Mouse (Mus musculus) macrophage (primary cell): ENCODE results near the gene Timm8a1. TPM values are rescaled to one million over a fixed set of nuclear protein-coding genes. Genes with fewer than 3 reads are reported as not detected.
A peak's percentile ranks its signal among the peaks of the same experiment; 100 is the strongest.
"Not testable (repeated sequence)": the region's sequence is repeated elsewhere in the genome, so short reads cannot be mapped to it uniquely, and the experiment has no call there.

Experiments
- H3K27ac ChIP-seq: fragments of 350-480 bp; formaldehyde crosslinking; 2 replicates; pipeline ENCODE4 v1.9.0; 2021
- H3K36me3 ChIP-seq: fragments of 350-480 bp; formaldehyde crosslinking; 2 replicates; pipeline ENCODE4 v1.9.0; 2021; ENCODE audit errors: inconsistent target
- H3K4me3 ChIP-seq: fragments of 350-480 bp; formaldehyde crosslinking; 2 replicates; pipeline ENCODE4 v1.9.0; 2021; ENCODE audit errors: inconsistent target
- H3K79me2 ChIP-seq: fragments of 350-480 bp; formaldehyde crosslinking; 2 replicates; pipeline ENCODE4 v1.9.0; 2021; ENCODE audit errors: inconsistent target
- WGBS: methylation state at CpG from one replicate; pipeline ENCODE4 v1.1.7; 2026; ENCODE audit warnings: inconsistent platforms; ENCODE audit not compliant: missing documents; 5-methylcytosine and 5-hydroxymethylcytosine counted together
- polyA plus RNA-seq: library from polyadenylated mRNA; stranded (reverse); fragments of 250-400 nt; gene quantifications from 3 replicates; pipeline ENCODE4 v1.2.4, GENCODE M21; 2018; ENCODE audit warnings: inconsistent platforms

Timm8a1 gene
- polyA plus RNA-seq, 1 experiment from 2014 or later, result 13.0 TPM

GRCm38 (mm10) chrX:134554425-134554824, 12.8 kb upstream of the Timm8a1 start:
- Histone ChIP-seq H3K4me3 (no peak overlapping the region), H3K27ac (no peak overlapping the region), H3K36me3 (peaks cover 4% of the 10 kb centered on the region; the same call in 1 of the 2 replicates), H3K79me2 (no peaks in the 10 kb centered on the region)
- 49% methylated on average over 6 of the region's 6 CpGs for WGBS

GRCm38 (mm10) chrX:134553326-134553725, 11.7 kb upstream of the Timm8a1 start:
- peaks cover 7% of the 10 kb centered on the region; the same call in 1 of the 2 replicates for H3K36me3 ChIP-seq
- 94% methylated on average over 2 of the region's 4 CpGs for WGBS
- H3K4me3 ChIP-seq, result no peak overlapping the region

GRCm38 (mm10) chrX:134550903-134551302, 9.2 kb upstream of the Timm8a1 start:
- WGBS, result 33% methylated on average over 5 of the region's 5 CpGs
- Histone ChIP-seq H3K36me3 (peaks cover 7% of the 10 kb centered on the region; the same call in 1 of the 2 replicates), H3K4me3 (no peak overlapping the region), H3K79me2 (no peaks in the 10 kb centered on the region), H3K27ac (no peak overlapping the region)

More at GRCm38 (mm10) chrX:134553326-134553725, 11.7 kb upstream of the Timm8a1 start:
- H3K27ac ChIP-seq, result no peak overlapping the region
- H3K79me2 ChIP-seq, result no peaks in the 10 kb centered on the region

- 97% methylated on average over 4 of the region's 4 CpGs for WGBS
- H3K4me3 ChIP-seq, result no peak overlapping the region
- no peak overlapping the region for H3K27ac ChIP-seq
- peaks cover 7% of the 10 kb centered on the region; the same call in 1 of the 2 replicates for H3K36me3 ChIP-seq
- H3K79me2 ChIP-seq, result no peaks in the 10 kb centered on the region
Measured at GRCm38 (mm10) chrX:134547330-134547729, 5.7 kb upstream of the Timm8a1 start.

GRCm38 (mm10) chrX:134541955-134542308, 267 bp upstream of the Timm8a1 start:
- WGBS, result 37% methylated on average over 6 of the region's 6 CpGs
- Histone ChIP-seq H3K36me3 (no peaks in the 10 kb centered on the region), H3K79me2 (peaks cover 20% of the 10 kb centered on the region; the same call in 1 of the 2 replicates), H3K4me3 (peak overlapping the region; percentile 11; the same call in 1 of the 2 replicates), H3K27ac (peak overlapping the region; percentile 31; the same call in 1 of the 2 replicates)

GRCm38 (mm10) chrX:134540414-134541135, 1.1 kb downstream of the Timm8a1 start:
- H3K79me2 ChIP-seq, result peaks cover 20% of the 10 kb centered on the region; the same call in 1 of the 2 replicates
- 34% methylated on average over 9 of the region's 12 CpGs for WGBS
- H3K36me3 ChIP-seq, result no peaks in the 10 kb centered on the region
- peak overlapping the region; percentile 63 for H3K4me3 ChIP-seq
- H3K27ac ChIP-seq, result peak overlapping the region; percentile 45

GRCm38 (mm10) chrX:134539795-134540194, 1.9 kb downstream of the Timm8a1 start:
- Histone ChIP-seq H3K79me2 (peaks cover 20% of the 10 kb centered on the region; the same call in 1 of the 2 replicates), H3K4me3 (peak overlapping the region; percentile 63; the same call in 1 of the 2 replicates)
- not testable (repeated sequence) for H3K27ac ChIP-seq, H3K36me3 ChIP-seq
- WGBS, result 56% methylated on average over 10 of the region's 10 CpGs

GRCm38 (mm10) chrX:134533346-134533745, 8.3 kb downstream of the Timm8a1 start:
- H3K27ac ChIP-seq, result no peak overlapping the region
- WGBS, result 76% methylated on average over 2 of the region's 2 CpGs
- no peaks in the 10 kb centered on the region for H3K36me3 ChIP-seq
- no peak overlapping the region for H3K4me3 ChIP-seq
- no peaks in the 10 kb centered on the region for H3K79me2 ChIP-seq

- Histone ChIP-seq H3K36me3 (no peaks in the 10 kb centered on the region), H3K4me3 (no peak overlapping the region), H3K27ac (no peak overlapping the region), H3K79me2 (no peaks in the 10 kb centered on the region)
- WGBS, result 83% methylated on average over 4 of the region's 4 CpGs
Measured at GRCm38 (mm10) chrX:134525260-134525659, 16.4 kb downstream of the Timm8a1 start.

- 65% methylated on average over 4 of the region's 4 CpGs for WGBS
- H3K79me2 ChIP-seq, result no peaks in the 10 kb centered on the region
- H3K36me3 ChIP-seq, result no peaks in the 10 kb centered on the region
- no peak overlapping the region for H3K4me3 ChIP-seq
- H3K27ac ChIP-seq, result no peak overlapping the region
Measured at GRCm38 (mm10) chrX:134523772-134524171, 17.9 kb downstream of the Timm8a1 start.

- no peaks in the 10 kb centered on the region for H3K36me3 ChIP-seq
- no CpG with 5 or more reads among the region's 2 CpGs for WGBS
- H3K79me2 ChIP-seq, result no peaks in the 10 kb centered on the region
- H3K4me3 ChIP-seq, result no peak overlapping the region
- H3K27ac ChIP-seq, result no peak overlapping the region
Measured at GRCm38 (mm10) chrX:134509473-134509872, 32.2 kb downstream of the Timm8a1 start.

- WGBS, result 74% methylated on average over 6 of the region's 6 CpGs
- H3K4me3 ChIP-seq, result no peak overlapping the region
- H3K27ac ChIP-seq, result no peak overlapping the region
- H3K36me3 ChIP-seq, result no peaks in the 10 kb centered on the region
- no peaks in the 10 kb centered on the region for H3K79me2 ChIP-seq
Measured at GRCm38 (mm10) chrX:134507977-134508376, 33.7 kb downstream of the Timm8a1 start.

- no peaks in the 10 kb centered on the region for H3K36me3 ChIP-seq
- no peaks in the 10 kb centered on the region for H3K79me2 ChIP-seq
- H3K4me3 ChIP-seq, result no peak overlapping the region
- WGBS, result 84% methylated on average over 7 of the region's 8 CpGs
- no peak overlapping the region for H3K27ac ChIP-seq
Measured at GRCm38 (mm10) chrX:134500651-134501050, 41.0 kb downstream of the Timm8a1 start.
